Mouse (Mus musculus) spleen, embryonic (tissue): ENCODE measurements around the gene Duoxa2.

ENCODE experiments used
- CTCF ChIA-PET: fragments of 350-600 bp; sonication (Branson Sonifier 250); formaldehyde crosslinking; loops from one replicate; lab custom pipeline; 2022; lab: Charles Lee

Gene Duoxa2

GRCm38 (mm10) chr2:122351156-122351930 lies 52.6 kb downstream of the Duoxa2 start:
- CTCF ChIA-PET: interaction anchor here (0.8 kb wide), 1 partner anchor 18 kb away, joined by 3 read pairs; the partner anchor contains the start of gene Shf

GRCm38 (mm10) chr2:122351931-122352329 lies 53.2 kb downstream of the Duoxa2 start:
- CTCF ChIA-PET: interaction anchor here (0.8 kb wide), 1 partner anchor 17 kb away, joined by 3 read pairs; the partner anchor contains the start of gene Shf
